Mouse (Mus musculus): Measurements from ENCODE around the gene Crat.

Crat gene

DNA sequence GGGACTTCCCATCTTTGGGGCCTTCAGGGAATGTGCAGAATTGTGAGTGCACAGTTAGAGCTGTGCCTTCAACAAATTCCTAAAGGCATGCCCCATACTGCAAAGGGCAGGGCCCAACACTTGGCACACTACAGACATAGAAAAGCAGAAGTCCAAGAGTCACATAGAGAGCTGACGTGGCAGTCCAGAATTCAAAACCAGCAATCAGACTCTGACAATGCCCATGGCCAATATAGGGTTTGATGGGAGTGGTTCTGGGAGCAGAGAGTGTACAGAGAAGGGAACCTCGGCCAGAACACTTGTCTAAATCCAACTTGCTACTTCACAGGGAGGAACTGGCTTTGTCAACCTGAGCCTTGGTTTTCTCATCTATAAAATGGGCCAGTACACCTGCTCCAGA lies 8.4 kb downstream of the Crat start:
- no peak for DNase-seq (ENCODE audit: low read depth, low spot score)

DNA sequence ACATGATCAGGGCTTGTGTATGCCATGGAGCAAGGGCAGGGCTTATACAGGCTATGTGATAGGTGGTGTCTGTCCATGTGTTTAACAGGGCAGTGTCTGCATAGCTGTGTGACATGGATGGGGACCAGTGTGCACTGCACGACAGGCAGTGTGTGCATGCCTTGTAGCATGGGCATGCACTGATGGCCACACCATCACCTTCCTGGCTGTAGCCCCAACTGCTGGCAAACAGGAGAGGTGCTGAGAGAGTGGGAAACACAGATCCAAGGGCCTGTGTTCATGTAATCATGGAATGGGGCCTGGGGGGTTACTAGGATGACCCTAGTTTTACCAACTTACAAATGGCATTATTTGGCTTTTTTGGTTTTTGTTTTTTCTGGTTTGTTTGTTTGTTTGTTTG lies 11.7 kb downstream of the Crat start:
- DNase-seq (ENCODE audit: low read depth, low spot score), result no peak

DNA sequence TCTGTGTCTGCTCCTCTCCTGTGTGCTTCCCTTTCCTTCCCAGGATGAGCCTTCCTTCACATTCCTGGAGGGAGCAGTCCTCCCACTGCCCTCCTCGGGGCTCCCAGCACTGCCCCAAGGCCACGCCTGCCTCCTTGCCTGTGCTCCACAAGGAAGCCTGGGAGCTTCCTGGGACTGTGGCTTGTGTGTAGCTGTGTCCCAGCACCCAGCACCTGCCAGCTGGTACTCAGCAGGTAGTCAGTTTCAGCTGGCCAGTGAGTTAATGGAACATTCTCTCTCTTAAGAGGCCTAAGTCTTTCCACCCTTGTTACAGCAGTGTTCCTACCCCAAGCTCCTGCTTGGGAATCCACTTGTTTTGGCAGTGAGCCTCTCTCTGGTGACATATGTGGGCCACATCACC lies 12.8 kb downstream of the Crat start:
- DNase-seq (ENCODE audit: low read depth, low spot score), result no peak

DNA sequence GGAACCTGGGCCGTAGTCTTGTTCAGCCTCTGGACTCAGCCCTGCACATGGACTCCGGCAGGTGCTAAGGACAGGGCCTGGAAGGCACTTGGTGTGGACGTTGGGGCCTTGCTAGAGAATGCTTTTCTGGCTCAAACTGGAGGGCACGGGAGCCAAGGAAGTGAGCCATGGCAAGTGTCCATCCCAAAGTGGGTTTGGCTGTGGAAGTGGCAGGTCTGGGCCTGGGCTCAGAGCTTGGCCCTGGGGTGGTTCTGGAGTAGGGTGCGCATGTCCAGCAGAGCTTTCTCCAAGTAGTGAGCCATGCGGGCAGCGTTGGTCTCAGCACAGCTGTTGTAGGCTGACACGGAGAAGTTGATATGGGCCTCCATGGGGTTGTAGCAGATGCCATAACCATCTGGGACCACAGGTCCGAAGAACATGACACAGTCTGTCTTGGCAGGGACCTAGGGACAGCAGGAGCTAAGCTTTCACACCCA lies 13.2 kb downstream of the Crat start:
- DNase-seq (ENCODE audit: low read depth, low spot score), result no peak

DNA sequence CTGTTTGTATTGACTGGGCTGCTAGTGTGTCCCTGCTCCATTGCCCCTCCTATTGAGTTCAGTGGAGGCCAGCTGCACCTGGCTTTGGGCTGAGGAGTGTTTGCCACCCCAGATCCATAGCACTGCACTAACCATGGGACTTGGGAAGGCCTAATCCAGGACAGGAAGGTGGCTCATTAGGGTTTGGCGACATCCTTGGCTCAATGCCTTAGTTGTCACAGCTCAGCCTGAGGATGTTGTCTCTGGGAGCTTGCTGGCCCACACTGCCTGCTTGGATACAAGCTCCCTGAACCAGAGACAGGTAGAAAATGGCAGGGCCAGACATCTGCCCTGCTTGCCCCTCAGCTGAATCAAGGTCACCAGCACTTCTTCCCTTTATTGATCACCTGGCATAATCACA lies 14.0 kb downstream of the Crat start:
- no peak for DNase-seq (ENCODE audit: low read depth, low spot score)

DNA sequence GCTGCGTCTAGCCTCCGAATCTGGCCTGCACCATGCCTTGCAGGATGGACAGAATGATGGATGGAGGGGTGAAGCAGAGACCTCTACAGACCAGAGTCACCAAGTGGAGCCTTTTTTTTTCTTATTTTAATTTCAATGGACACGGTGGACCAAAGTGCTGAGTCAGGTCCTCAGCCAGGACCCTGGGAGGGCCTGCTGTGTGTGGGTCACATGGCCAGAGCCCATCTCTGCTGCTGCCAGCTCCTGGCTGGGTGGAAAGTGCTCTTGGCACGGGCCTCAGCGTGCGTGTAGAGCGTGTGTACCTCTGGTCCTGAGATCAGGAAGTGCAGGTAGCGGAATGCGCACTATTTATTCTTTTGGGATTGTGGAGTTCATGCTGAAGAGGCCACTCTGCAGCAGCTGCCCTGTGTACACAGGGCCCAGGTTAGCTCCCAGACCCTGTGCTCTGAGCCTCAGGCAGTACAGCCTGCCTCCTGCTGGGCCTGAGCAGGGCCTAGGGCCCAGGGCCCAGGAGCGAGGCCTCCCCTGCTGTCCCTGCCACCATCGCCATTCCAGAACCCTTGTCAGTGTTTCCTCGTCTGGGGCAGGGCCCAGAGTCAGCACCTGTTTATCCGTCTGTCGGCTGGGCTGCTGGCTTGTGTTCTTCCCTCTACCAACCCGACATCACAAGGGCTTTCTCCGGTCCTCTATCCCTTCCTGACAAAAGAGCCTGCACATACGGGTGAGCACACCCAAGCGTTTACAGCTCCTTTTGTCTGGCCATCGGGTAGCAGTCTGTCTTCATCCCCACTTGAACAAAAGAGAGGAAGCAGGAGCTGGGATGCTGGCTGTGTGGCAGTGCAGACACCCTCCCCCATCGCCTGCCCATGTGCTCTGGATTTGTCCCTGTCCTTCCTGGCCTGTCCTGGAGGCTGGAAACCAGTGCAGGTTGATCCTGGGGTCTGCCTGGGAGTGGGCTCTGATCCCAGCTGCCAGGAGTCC lies 16.1 kb downstream of the Crat start:
- DNase-seq (ENCODE audit: low read depth, low spot score), result no peak

DNA sequence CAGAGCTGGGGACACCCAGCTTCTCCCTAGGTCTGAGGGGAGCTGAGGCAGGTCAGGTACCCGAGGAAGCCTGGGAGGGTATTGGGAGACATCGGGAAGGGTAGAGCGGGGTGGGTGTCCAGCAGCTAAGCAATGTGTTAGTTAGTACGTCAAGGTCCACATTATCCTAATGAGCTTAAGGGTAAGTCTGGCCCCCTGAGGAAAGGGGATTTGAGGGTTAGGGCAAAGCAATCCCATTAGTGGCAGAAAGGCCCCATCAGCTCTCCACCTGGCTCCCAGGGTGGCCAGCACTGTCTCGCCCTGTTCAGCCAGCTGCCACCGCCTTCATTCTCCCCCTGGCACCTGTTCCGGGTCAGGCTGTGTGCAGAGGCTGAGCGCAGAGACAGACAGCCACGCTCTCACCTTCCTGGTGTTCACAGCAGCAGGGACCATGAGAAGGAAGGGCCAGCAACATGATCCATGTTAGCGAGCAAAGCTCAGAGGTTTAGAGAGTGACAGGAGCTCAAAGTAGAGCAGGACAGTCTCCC lies 17.6 kb downstream of the Crat start:
- DNase-seq (ENCODE audit: low read depth, low spot score), result no peak

DNA sequence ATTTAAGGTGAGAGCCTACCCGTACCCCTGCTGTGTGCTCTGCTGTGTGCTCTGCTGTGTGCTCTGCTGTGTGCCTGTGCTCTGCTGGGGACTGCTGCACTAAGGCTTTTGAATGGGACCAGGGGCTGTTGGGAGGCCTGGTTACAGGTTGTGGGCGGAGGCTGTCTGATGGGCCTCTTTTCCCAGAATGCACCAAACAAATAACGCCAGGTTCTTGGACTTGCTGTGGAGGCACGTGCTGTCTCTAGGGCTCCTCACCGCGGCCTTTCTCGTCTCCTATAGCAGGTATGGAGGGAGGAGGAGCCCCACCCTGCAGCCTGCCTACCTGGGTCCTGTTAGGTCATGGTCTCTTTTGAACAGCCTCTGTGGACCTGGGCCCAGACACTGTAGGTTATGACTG lies 19.4 kb downstream of the Crat start:
- no peak for DNase-seq (ENCODE audit: low read depth, low spot score)

DNA sequence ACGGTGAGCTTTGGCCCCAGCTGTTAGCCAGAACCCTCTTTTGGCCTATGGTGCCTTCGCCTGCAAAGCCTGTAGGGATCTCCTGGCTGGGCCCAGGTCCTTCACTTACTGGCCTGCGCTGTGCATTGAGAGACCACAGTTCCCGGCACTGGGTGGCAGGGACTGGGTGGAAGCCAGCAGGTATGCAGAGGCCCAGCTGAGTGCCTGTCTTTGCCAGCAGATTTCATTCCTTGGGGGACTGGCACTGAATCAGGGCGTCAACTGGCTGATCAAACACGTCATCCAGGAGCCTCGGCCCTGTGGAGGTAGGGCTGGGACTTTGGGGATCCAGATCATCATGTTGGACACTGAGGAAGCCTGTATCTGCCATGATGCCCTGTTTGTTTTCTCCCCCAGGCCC lies 19.9 kb downstream of the Crat start:
- DNase-seq (ENCODE audit: low read depth, low spot score), result no peak

DNA sequence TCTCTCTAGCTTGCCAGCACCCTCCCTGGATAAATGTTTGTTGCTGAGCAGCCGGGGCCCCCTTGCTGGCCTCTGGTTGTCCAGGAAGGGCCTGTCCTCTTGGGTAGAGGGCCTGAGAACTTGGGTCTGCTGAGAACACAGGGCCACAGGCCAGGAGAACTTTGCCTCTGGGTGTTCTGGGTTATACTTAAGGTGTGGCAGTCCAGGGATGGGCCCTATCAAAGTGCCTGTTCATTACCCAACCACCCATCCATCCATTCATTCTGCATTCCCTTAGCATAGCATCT lies 22.3 kb downstream of the Crat start:
- no peak for DNase-seq (ENCODE audit: low read depth, low spot score)

DNA sequence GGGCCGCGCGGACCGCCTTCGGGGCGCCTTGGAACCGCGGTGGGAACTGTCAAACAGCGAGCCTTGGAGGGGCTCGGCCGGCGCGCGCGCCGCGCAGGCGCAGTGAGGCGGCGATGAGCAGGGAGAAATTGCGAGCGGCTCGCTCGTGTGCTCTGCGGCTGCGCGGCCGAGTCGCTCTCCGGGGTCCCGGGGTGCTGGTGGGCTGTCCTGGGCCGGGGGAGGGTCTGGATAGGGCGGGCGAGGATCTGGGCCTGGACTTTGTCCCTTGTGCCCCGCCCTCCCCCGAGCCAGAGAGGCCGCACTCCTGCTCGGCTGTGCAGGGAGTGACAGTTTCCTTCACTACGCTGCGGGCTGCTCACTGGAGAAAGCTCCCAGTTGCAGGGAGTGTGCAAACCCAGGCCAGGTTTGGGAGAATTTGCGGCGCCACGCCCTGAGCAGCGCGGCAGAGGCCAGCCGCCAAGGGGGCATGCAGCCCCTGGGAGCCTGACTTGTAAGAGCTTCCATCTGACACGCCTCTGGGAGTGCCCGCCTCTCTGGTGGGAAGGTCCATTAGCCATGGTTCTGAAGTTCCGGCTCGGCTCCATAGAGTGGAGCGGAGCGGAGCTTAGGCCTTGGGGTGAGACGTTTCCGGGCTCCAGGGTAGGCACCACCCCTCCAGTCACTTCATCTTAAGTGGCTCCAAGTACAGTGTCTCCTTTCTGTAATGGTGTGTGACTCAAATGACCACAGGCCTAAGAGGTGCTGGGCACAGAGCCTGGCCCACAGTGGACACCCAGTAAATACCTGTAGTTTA lies 22.8 kb downstream of the Crat start:
- DNase-seq (ENCODE audit: low read depth, low spot score), result peak; percentile 64

DNA sequence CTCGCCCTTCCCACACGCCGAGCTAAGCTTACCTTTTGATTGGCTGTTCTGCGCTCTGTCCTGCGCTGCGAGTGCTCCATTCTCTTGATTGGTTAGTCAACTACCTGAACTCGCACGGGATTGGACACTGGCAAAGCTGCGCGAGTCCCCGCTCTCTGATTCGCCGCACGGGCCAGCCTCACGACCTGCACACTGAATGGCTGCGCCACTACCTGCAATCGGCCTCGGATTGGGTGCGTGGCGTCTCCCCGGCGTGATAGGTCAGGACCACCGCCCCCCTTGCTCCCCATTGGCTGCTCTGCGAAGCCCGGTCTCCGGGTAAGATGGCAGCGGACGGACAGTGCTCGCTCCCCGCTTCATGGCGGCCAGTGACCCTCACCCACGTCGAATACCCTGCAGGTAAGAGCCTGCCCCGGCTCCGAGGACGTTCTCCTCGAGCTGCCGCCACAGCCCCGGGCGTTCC lies 23.5 kb downstream of the Crat start, which contains the start of gene Dolpp1:
TSS of gene Dolpp1 (plus strand) at position 141 of the 463 bp plus-strand sequence.
- peak; percentile 92 for DNase-seq (ENCODE audit: low read depth, low spot score)

DNA sequence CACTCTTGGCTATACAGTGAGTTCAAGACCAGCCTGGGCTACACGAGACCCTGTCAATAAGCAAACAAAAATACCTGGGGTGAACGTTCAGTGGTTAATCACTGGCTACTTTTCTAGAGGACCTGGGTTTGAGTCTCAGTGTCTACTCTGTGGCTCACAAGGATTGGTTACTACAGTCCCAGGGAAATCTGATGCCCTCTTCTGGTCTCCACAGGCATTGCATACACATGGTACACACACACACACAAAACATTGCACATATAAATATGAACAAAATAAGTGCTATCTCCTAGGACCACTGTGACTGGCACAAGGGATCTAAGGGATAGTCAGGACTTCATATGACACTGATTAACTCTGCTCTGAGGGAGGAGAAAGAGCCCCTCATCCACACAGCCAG lies 26.6 kb downstream of the Crat start:
- no peak for DNase-seq (ENCODE audit: low read depth, low spot score)

DNA sequence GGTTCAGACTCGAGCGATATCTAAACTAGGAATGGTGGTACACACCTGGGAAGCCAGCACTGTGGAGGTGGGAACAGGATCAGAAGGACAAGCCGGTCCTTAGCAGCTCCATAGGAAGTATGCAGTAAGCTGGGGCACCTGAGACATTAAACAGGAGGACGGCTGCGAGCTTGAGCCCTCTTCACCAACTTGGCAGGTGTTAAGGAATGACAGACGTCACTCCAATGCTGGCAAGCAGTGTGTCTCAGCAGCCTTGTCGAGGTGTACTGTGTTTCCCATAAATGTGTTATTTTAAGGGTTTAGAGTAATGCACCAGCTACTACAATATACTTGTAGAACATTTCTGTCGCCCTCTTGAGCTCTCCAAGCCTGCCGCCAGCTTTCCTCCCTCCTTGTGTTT lies 28.7 kb downstream of the Crat start:
- DNase-seq (ENCODE audit: low read depth, low spot score), result no peak

DNA sequence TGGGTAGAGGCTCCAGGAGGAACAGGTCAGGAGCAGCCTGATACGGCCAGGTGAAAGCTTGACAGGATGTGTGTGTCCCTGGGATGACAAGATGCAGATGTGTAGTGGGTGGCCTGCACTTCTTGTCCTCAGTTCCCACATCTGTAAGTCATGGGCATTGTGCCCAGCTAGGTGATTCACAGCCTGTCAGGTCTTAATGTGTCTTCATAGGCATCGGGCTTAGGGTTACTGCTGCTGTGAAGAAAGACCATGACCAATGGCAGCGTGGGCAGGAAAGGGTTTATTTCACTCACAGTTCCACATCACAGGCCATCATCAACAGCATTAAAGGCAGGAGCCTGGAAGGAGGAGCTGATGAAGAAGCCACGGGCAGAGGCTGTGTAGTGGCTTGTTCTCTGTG lies 30.0 kb downstream of the Crat start:
- no peak for DNase-seq (ENCODE audit: low read depth, low spot score)

DNA sequence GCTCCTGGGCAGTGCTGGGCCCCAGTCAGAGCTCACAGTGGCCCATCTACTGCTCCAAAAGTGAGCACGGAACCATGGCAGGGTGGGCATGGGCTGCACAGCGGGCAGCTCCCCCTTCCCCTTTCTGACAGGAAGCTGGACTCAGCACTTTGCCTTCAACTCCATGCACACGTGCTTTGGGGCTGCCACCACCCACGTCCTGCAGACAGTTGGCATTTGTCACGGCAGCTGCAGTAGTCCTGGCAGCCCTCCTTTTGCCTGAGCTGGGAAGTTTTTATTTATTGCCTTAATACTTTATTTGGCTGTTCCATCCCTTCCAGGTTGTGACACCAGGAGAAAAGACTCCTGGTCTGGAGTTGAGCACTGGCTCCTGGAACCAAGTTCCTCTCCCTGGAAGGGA lies 30.8 kb downstream of the Crat start:
- DNase-seq (ENCODE audit: low read depth, low spot score), result no peak

DNA sequence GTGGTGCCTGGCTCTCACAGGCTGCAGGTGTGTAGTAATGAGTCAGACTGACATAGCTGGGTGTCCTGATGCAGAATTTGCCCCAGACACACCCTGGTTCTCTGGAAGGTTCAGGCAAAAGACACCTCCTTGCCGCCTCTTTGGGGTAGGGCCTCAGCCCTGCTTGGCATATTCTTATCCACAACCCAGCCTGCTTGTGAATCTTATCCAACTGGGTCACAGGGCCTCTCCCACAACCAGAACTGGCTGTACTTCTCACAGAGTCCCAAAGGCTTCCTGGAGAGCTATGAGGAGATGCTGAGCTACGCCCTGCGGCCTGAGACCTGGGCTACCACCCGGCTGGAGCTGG lies 34.3 kb downstream of the Crat start:
- no peak for DNase-seq (ENCODE audit: low read depth, low spot score)

DNA sequence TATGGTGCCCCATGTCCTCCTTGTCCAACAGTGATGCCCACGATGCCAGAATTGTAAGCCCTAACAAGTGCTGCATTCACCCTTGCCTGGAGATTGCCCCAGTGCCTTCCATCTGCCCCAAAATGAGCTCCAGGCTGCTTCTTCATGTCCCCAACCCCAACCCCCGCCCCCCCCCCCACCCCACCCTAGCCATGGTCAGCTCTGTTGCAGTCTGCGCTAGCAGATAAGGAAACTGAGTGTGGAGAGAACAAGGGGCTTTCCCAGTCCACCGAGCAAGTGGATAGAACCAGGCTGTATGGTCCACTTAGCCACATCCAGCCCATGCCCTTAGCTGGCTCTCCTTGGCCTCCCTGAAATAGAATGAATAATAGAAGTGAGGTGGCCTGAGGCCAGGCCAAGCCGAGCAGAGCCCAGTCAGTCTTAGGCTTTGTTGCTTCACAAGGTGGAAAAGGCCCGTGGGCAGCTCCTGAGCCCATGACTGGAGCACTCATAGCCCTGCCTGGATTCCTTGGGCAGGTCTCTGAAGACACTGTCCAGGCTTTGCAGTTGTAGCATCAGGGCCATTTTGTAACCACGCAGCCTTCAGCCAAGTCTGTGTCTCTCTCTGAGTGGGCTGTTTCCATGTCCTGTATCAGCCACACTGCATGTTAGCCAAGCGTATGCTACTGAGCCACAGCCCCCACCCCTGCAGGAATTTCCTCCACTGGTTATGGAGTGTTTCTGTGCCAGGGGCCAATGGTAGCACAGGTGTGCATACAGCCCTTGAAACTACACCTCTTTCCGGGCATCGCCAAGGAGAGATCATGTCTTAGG lies 34.8 kb downstream of the Crat start:
- DNase-seq (ENCODE audit: low read depth, low spot score), result no peak

DNA sequence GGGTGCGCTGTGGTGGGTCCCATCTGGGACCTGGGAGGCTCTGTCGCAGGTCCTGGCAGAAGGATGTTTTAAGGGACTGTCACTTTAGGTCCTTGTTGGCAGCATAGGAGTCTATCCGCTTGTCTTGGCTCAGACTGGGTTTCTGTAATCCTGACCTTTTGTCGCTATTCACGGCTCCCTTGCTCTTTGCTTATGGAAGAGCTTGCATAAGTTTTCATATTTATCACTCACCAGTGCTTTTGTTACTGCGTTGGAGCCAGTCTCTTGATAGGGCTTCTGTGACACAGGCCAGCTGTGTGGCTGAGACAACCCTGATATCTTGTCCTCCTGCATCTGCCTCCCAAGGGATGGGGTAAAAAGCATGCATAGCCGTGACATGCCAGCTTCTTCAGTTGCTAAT lies 36.3 kb downstream of the Crat start:
- no peak for DNase-seq (ENCODE audit: low read depth, low spot score)

DNA sequence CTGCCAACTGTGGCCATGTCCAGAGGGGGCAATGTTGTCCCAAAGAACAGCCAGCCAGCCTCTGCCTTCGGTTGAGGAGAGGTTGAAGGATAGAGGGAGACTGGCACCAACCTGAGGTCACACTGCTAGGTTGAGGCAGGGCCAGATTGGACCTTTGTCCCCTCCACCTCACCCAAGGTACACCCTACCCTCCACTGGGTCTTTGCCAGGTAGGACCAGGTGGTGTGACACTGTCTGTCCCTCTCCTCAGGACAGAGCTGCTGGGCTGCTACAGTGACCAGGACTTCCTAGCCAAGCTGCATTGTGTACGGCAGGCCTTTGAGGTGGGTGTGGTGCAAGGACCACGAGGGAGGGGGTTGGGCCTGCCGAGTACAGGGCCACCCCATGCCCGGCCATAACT lies 37.9 kb downstream of the Crat start:
- no peak for DNase-seq (ENCODE audit: low read depth, low spot score)

DNA sequence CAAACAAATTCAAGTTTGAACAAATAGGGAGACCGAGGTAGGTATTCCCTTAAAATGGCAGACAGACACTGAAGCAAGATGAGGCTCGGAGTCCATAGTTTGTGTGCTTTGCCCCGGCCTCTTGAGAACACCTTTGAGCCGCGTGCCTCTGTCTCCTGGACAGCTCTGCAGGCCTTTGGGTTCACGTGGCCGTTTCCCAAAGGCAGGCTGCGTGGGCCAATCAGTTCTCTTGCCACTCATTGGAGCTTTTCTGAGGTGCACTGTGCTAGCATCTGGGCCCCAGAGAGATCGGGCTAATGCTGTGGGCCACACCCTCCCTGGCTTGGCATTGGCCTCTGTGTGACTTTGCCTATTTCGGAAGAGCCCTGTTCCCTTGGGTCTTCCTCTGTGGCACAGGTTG lies 39.7 kb downstream of the Crat start:
- DNase-seq (ENCODE audit: low read depth, low spot score), result no peak

DNA sequence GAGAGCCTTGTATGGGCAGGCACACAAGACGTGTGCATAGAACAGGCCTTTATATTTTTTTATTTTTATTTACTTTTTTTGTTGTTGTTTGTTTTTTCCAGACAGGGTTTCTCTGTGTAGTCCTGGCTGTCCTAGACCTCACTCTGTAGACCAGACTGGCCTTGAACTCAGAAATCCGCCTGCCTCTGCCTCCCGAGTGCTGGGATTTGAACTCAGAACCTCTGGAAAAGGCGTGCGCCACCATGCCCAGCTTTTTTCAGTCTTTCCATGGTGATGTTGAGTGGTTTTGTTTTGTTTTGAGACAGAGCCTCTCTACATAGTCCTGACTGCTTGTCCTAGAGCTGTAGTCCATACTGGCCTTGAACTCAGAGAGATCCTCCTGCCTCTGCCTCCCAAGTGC lies 42.9 kb downstream of the Crat start:
- DNase-seq (ENCODE audit: low read depth, low spot score), result no peak

Data from c-Kit-negative CD71-positive TER-119-positive erythroid progenitor cells, embryonic 14.5 days (primary cell).